Mouse (Mus musculus) thymus, adult 18-20 months (tissue): Measurements from ENCODE around the gene Ldlrad3.

ENCODE experiments used
- DNase-seq, 2 experiments: peaks; one replicate each; pipeline ENCODE4 v3.0.0; 2022; ENCODE audit warnings: mixed read lengths in 2 of 2

Ldlrad3 gene

DNA sequence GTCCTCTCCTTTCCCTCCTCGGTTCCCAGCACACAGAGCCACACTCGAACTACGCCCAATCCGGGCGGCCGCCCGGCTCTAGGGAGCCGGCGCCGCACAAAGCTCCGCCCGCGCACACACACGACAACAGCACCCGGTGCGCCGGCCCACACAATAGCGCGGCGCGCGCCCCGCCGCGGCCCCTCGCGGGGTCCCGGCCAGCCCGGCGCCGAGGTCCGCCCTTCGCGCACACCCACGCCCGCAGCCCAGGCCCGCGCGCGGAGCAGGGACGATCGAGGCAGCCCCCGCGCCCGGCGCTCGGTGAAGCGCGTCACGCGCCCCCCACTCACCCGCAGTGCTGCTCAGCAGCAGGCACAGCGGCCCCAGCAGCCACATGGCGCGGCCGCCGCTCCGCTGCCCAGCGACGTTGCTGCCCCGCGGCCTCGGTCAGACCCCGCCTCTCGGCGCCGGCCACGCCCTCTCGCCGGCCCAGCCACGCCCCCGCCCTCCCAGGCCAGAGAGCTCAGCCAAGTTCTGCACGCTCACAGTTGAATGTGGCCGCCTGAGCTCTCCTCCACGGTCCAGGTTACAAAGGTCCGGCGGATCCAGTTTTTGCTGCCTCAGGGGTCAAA lies at the start of gene Ldlrad3:
Gene Ldlrad3, minus strand, starts transcription at position 435 of the 611 bp plus-strand sequence.
- peak; percentile 67 to 68 for DNase-seq

DNA sequence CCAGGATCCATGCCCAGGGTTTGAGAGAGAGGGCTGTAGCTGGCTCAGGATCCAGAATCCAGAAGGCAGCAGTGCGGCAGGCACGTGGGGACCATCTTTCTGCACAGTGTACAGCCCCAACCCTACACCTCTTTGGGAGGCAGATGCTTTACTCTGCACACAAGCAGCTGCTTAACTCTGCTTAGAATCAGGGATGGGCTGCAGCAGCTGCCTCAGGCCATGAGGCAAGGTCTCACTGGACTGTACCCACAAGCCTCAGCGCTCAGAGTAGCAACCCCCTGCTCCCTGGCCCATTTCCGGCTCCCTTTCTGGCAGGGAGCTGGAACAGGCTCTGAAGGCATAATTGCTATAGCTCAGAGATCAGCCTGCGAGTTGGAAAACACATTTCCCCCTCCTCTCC lies 45.3 kb upstream of the Ldlrad3 start:
- DNase-seq: no peak

DNA sequence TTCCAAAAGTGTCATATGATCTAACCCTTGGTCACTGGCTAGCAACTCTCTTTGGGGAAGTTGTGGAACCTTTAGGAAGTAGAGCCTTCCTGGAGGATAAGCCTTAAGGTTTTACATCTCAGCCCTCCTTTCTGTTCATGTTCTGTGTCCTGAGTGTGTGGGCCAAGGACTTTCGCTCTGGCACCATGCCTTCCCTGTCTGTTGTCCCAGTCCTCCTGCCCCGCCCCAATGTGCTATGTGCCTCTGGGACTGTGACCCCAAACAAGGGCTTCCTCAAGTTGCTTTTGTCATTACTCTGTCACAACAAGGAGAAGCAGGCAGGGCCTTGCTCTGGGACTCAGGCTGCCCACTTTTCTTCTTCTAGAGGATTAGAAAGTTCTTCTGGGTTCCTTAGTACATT lies 42.9 kb upstream of the Ldlrad3 start:
- no peak for DNase-seq

DNA sequence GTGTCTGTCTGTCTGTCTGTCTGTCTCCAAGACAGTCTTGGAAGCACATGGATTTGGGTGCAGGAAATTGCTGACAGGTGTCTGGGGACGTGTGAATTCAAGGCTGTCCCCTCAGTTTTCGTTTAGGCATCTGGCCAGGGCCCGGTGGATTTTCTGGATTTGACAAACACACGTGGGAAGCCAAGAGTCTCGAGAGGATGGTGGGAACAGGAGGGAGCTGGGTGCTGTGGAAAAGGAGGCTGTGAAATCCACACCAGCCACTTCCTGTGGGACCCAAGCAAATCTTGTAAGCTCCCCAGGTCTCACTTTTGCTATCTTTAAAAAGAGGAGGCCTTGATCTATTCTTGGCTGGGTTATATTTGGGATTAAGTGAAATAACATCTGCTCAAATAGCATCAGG lies 42.1 kb upstream of the Ldlrad3 start:
- DNase-seq: no peak

DNA sequence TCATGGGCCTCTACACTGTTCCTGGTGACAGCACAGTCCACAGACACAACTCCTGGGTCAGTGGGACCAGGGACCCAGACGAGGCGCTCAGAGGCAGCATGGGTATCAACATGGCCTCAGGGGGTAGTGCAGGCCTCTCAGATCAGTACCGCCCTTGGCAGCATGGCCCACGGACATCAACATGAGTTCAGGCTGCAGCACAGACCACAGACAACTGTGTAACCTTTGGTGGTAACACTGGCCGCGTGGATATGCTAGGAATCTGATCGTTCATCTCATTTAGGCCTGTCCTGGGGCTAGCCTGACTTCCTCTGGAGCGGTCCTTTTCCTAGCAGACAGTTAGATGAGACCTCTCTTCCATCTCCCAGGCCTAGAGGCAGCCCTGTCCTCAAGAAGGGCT lies 41.7 kb upstream of the Ldlrad3 start:
- no peak for DNase-seq

DNA sequence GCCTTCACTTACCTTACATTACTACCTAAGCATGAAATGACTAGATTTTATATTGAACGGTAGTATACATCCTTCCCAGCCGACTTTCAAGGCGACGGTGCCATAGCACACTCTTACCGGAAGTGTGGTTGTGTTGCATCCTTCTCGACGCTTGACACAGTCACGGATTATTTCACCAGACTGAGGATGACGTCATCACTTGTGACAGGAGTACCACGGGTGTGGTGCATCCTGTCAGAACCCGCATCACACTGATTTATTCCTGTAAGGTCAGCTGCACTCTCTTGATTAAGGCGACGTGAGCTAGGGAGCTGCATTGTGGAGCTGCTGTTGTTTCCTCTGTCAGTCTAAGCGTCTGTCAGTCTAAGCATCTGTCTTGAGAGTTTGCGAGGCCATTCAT lies 40.1 kb upstream of the Ldlrad3 start:
- DNase-seq: no peak

DNA sequence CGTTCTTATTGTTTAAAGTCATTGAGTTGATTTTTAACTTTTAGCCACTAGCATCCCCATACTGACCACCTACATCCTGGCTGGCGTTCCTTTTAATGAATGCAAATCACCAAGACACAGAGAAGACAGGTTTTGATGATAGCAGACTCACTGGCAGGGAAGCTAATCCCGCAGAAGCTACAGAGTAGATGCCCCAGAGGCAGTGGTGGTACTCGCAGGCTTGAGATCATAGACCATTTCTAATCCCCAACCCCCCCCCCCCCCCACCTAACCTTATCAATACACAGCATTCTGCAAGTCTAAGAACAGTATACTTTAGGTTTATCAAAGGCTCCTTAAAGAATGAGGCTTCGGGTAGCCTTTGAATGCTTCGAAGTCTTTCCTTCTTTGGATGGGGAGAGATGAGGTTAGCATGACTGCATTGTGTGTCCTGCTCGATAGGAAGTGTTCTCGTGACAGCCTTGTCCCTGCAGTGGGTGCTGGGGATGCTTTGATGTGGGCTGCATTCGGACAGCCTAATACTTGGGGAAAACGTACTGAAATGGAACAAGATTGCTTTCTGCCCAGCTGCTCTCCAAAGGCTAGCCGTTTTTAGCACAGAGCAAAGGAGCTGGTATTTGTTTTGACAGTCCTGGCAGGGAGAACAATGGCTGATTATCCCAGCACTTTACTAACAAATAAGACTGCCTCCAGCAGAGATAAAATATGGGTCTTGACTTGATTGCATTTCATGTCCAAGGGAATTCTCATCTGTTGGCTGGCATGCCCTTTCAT lies 37.4 kb upstream of the Ldlrad3 start:
- DNase-seq: no peak

DNA sequence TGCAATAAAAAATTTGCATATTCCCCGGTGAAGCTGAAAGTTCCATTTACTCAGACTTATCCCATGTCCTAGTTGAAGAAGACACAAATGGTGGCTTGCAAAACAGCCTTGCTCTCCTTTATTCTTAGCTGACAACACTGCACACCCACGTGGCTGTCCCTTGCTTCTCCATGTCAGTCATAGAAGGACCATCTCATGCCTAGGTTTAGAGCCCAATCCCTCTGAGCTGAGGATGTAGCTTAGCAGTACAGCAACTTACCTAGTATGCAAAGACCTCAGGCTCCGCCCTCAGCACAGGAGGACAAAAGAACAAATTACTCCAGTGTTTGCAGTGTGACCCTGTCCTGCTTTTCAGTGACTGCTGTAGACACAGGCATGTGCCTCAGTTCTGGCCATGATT lies 36.6 kb upstream of the Ldlrad3 start:
- no peak for DNase-seq

DNA sequence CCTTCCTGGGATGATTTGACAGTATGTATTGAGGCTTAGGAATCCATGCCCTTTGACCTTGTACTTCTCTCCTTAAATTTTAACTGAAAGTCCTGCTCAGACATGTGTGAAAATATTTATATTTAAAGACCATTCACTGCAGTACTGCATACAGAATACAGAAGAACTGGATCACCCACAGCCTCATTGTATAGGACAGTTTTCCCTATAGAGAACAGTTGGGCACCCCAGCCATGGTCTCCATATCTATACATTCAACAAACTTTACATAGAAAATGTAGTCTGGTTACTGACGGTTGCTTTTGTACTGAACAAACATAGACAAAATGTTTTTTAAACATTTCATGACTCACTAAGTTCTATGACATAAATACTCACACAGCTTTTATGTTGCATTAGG lies 30.6 kb upstream of the Ldlrad3 start:
- no peak for DNase-seq

DNA sequence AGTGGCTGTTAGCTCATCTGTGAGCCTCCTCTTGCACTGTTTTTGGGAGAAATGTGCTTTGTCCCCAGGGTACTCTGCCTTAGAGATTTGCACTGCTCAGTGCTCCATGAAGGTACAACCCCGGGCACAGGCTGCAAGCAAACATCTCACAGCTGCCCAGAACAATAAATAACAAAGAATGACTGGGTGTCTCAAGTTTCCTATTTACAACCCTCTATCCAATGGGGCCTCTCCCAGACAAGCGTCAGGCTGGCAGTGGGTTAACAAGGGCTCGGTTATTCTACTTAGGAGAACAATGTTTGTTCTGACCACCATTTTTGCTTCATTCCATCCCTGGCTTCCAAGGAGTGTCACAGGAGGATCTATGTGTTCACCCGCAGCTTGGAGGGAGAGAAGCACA lies 25.9 kb upstream of the Ldlrad3 start:
- no peak for DNase-seq

DNA sequence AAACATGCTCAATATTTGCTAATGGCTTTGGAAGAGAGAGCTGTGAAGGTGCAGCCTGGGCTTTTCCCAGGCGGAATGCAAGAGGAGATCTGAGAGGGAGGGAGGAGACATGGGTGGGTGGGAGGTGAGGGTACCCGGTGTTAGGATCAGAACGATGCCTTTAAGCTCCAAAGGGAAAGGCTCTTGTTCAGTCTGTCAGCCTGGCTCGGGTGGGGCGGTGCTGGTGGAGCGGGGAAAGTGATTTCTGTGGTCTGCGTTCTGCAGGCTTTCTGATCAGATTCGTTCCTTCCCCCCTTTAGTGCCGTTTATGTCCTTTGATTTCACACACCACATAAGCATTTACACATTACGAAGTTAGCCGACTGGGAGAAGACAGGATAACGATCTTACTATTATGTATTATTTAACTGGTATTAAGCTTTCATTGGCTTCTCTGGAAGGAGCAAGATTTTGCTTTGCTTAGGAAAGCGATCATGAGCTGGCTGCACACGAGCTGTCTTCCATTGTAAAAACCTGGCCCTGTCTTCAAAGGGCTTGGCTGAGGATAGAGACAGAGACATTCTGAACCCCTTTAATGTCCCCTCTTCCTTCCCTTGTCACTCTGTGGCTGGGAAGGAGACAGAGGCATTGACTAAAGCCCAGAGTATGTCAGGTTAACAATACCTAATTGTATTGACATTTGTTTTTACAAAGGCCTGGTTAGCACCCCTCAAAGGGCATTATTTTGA lies 19.7 kb upstream of the Ldlrad3 start:
- no peak for DNase-seq

DNA sequence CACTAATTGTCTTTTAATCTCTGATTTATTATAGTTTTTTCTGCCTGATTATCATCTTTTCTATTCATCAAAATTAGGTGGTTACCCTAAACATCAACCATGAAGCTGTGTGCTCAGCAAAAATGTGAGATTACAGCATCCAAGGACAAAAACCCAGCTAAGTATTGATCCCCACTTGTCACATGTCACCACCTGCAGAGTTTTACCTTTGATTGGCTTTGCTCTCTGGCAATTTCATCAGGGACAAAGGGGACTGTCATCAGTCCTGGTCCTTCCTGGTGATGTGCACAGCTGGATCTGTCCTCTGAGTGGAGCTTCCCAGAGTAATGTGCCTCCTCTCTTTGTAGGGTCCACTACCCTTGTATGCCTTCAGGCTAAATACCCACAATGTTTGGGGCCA lies 17.3 kb upstream of the Ldlrad3 start:
- DNase-seq: no peak

DNA sequence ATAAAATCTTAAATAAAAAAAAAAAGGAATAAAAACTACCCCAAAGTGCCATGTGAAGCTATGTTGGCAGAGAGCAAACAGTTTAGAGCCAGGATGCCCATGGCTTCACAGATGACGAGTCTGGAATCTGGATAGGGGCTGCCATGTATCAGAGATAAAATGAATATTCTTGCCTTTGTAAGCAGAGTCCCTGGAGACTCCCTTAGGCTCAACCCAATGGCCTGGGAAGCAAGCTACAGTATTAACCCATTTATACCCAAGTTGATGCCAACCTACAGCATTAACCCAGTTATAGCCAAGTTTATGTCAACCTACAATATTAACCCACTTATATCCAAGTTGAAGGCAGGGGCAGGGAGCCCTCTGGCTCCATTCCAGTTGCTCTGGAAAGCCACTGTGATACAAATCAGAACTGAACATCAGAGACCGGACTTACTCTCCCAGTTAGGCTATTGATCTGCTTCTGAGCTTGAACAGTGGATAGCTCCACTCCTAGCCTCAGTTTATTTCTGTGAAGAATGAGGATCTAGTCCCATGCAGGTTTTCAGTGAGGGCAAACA lies 16.1 kb upstream of the Ldlrad3 start:
- DNase-seq: no peak

DNA sequence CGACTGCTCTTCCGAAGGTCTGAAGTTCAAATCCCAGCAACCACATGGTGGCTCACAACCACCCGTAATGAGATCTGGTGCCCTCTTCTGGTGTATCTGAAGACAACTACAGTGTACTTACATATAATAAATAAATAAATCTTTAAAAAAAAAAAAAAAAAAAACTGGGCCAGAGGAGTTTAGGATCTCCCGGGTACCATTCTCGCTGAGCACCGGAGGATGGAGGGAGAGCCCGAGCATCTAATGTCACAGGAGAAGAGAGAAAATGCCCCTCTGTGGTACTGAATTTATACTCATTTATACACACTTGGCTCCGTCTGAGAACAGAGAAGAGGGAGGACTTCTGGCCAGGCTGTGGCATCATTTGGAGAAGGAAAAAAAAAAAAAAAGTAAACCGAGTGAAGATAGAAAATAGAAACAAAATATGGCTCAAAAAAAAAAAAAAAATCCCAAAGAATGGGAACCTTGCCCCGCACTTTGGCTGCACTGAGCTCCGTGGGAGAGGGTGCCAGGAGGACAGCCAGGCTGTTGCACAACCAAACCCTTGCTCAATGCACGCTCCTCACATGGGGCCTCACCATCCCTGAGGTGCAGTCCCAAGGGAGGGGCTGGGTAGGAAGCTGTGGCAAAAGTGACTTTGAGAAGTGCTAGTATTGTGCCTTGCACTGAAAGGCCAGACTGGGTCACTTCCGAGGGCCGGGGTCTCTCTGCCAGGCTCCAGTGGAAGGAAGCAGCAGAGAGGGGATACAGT lies 15.2 kb upstream of the Ldlrad3 start:
- no peak for DNase-seq

DNA sequence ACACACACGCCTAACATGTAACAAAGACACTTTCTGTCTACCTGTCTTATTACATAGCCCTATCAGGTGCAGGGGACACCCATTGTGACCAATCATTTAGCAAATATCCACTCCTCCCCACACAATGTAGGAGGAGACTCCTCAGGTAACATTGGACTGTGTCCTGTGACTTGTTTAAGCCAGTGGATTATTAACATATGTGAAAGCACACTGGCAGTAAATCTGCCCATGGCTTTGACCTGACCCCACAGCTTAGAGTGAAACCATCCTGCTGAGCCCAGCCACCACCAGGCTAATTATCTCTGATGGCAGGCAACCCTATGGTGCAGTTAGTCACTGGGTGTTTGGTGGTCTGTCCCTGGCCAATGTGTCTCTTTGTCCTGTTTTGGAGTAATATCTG lies 11.1 kb upstream of the Ldlrad3 start:
- DNase-seq: no peak

DNA sequence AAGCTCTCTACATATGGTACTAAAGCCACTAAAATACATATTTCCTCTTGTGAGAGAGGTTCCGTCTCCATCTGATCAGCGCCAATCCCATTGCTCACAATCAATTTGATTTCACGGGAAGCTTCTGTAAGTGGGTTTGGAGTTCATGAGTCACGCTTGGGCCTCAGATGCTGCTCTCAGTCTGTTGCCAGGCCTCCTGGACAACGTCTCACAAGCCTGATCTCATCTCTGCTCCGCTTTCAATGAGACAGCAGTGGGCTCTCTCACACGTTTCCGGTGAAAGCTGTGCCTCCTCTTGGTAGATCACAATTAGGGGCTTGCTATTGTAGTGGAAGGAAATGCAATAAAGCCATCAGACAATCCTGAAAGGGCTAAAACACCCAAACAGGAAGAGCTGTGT lies 10.5 kb upstream of the Ldlrad3 start:
- DNase-seq: no peak

DNA sequence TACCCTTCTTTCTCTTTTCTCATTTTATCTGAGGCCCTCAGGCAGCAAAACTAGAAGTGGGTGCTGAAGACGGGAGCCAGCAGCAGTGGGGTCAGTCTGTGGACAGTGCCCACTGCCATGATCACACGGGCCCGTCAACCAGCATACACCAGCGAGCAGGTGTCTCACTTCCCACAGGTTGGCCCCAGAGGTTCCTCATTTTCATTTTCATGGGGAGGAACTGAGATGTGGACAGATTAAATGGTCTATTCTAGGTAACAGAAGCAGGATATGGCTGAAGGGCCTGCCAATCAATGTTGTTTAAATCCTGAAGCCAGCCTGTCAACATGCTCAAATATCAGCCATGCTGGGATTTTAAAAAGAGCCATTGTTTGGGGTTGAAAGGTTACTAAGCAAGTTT lies 9.3 kb upstream of the Ldlrad3 start:
- DNase-seq: no peak

DNA sequence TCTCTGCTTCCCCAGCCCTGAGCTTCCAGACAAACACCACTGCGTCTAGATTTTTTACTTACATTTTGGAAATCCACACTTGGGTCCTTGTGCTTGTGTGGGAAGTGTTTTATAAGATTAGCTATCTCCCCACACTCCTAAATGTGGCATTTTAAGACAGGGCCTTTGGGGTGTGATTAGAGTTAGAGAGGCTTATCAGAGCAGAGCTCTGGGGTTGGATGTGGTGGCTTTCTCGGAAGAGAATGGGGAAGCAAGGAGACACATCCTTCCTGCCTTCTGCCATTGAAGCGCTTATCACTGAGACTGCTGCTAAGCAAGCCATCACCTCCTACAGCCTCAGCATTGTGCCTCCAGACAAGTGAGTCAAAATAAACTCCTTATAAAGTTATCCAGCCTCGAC lies 8.1 kb upstream of the Ldlrad3 start:
- DNase-seq: no peak

DNA sequence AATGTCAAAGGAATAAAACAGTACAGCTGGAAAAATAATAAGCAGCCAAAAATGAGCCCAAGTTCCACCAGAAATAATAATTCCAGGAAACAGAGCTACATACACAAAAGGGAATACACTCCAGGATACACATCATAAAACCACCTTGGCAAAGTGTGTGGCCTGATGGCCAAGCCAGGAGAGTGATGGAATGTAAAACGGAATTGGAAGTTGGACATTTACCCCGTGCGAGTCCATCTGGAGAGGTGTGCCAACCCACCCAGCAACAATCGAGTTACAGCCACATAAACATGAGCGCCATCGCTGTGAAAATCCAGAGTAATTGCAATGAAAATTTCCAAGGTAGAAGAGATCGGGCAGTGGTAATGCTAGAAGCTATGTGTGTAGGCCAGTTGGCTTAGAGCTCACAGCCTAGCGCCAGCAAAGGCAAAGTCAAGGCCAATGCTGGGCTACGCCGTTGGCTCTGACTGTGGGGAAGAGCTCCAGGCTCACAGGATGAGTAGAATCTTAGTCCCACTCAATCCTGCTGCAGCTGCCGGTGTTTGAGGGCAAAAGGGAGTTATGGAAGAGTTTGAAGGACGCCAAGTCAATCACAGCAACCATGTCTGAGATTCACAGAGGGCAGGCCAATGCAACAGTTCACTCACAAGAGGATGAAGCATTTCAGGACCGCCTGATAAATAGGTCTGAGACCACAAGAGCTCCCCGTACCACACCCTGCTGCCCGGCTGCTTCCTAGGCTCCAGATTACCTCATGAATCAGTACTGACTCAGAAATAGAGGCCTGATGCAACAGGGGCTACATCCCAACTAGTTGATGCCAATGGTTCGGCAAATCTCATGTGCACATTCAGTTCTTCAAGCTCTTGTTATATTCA lies 7.0 kb upstream of the Ldlrad3 start:
- DNase-seq: no peak

DNA sequence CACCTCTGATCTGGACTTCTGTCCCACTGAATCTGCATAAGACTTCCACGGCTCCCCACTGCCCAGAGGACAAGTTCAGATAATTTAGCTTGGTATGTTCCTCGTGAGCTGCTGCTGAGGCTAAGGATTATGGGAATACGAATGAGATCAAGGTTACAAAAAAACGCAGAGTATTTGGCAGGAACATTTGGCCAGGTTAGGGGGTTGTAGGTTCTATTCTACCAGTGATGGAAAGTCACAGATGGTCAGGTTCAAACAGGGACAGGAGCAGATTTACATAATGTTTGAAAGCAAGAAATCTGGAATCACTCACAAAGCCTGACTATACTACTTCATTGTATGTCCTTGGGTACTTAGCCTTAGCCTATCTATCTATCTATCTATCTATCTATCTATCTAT lies 5.6 kb upstream of the Ldlrad3 start:
- DNase-seq: no peak

DNA sequence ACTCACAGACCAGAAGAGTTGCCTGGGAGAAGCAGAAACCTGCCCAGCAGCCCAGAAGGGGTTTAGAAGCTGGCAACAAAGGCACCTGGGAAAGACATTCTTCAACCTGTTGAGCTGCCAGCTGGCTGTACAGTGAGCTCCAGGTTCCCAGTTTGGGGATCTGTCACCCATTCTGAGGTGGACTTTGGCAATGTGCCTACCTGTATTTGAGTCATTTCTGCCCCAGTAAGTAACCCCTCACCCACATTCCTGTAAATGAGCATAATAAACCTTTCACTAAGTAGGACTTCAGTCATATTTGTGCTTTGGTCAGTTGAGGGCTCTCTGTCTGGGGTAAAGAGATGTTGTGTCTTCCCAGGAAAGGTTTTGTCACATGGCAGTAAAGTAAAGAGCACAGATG lies 4.8 kb upstream of the Ldlrad3 start:
- no peak for DNase-seq
